Mouse (Mus musculus) liver, postnatal 0 days (tissue): ENCODE results near the gene Cmtm6. TPM values are rescaled to one million over a fixed set of nuclear protein-coding genes. Genes with fewer than 3 reads are reported as not detected.

Experiments used
- ATAC-seq: fragments of 200-750 bp; cut with Nextera tagmentation; 2 replicates; pipeline ENCODE4 v1.8.0; 2017; ENCODE audit warnings: mild to moderate bottlenecking, moderate library complexity
- DNase-seq: peaks from one replicate; pipeline ENCODE4 v3.0.0-alpha.2; 2016
- H3K27ac ChIP-seq: fragments of 300-500 bp; sonication (generic); 2 replicates; pipeline ENCODE4 v1.5.1; 2014; ENCODE audit warnings: antibody characterized with exemption, moderate library complexity, mild to moderate bottlenecking, low read depth
- H3K27me3 ChIP-seq: fragments of 300-500 bp; sonication (generic); 2 replicates; pipeline ENCODE4 v1.6.1; 2014; ENCODE audit warnings: low read length, control low read depth, mixed read lengths; ENCODE audit not compliant: insufficient read depth
- H3K36me3 ChIP-seq: fragments of 300-500 bp; sonication (generic); replicated peaks from 2 replicates; pipeline ENCODE4 v1.6.1; 2014; ENCODE audit warnings: mild to moderate bottlenecking, control low read depth, low read length, moderate library complexity, mixed read lengths; ENCODE audit not compliant: insufficient read depth
- H3K4me1 ChIP-seq: fragments of 300-500 bp; sonication (generic); 2 replicates; pipeline ENCODE4 v1.6.1; 2014; ENCODE audit warnings: antibody characterized with exemption, mild to moderate bottlenecking, control low read depth; ENCODE audit not compliant: insufficient read depth
- H3K4me2 ChIP-seq: fragments of 300-500 bp; sonication (generic); 2 replicates; pipeline ENCODE4 v1.6.1; 2014; ENCODE audit warnings: low read depth, mild to moderate bottlenecking, low read length, moderate library complexity, mixed read lengths
- H3K4me3 ChIP-seq: fragments of 300-500 bp; sonication (generic); 2 replicates; pipeline ENCODE4 v1.5.1; 2014; ENCODE audit warnings: low read depth, low read length
- H3K9ac ChIP-seq: fragments of 300-500 bp; sonication (generic); replicated peaks from 2 replicates; pipeline ENCODE4 v1.6.1; 2014; ENCODE audit warnings: mild to moderate bottlenecking, moderate library complexity
- H3K9me3 ChIP-seq: fragments of 300-500 bp; sonication (generic); 2 replicates; pipeline ENCODE4 v1.6.1; 2016; ENCODE audit warnings: mild to moderate bottlenecking, control low read depth, low read length, mixed read lengths
- CTCF ChIP-seq: sonication (generic); IDR thresholded peaks from 2 replicates; pipeline ENCODE4 v1.5.1; 2016; ENCODE audit warnings: antibody characterized with exemption, low read depth
- EP300 ChIP-seq: IDR thresholded peaks from 2 replicates; pipeline ENCODE4 v1.6.1; 2016; ENCODE audit warnings: antibody characterized with exemption, low read depth, mild to moderate bottlenecking
- WGBS: fragments of 180-500 bp; shearing (Covaris S2); extraction: QIAGEN DNeasy Blood & Tissue Kit; methylation state at CpG from one replicate; pipeline ENCODE4 v1.1.7; 2014; ENCODE audit not compliant: insufficient replicate concordance; 5-methylcytosine and 5-hydroxymethylcytosine counted together
- polyA plus RNA-seq: library from polyadenylated mRNA; unstranded; fragments of >200 nt; fragmentation: Nextera tagmentation; extraction: Ambion mirVana; gene quantifications from 2 replicates; pipeline ENCODE4 v1.2.1, GENCODE M21; 2015

Cmtm6 gene
- polyA plus RNA-seq, 1 experiment from 2014 or later, result 30.1 TPM

- H3K27me3 ChIP-seq, result no peaks in the 10 kb centered on the region
- H3K4me3 ChIP-seq, result no peak overlapping the region
- no peak for DNase-seq
- WGBS, result 68% methylated on average over 5 of the region's 5 CpGs
- H3K4me2 ChIP-seq, result no peak overlapping the region
- no peak overlapping the region for H3K9ac ChIP-seq
- peaks cover 8% of the 10 kb centered on the region for H3K4me1 ChIP-seq
- H3K36me3 ChIP-seq, result no peaks in the 10 kb centered on the region
- TF ChIP-seq CTCF, result no peak
- no peak for TF ChIP-seq EP300
- peak overlapping the region; percentile 52; the same call in 1 of the 2 replicates for H3K27ac ChIP-seq
- 0 out of 2 replicates have a peak, but pooled peaks have one; percentile 8 for ATAC-seq
- H3K9me3 ChIP-seq, result no peaks in the 10 kb centered on the region
Observed at GRCm38 (mm10) chr9:114787134-114787533, 56.2 kb downstream of the Cmtm6 start.

DNA sequence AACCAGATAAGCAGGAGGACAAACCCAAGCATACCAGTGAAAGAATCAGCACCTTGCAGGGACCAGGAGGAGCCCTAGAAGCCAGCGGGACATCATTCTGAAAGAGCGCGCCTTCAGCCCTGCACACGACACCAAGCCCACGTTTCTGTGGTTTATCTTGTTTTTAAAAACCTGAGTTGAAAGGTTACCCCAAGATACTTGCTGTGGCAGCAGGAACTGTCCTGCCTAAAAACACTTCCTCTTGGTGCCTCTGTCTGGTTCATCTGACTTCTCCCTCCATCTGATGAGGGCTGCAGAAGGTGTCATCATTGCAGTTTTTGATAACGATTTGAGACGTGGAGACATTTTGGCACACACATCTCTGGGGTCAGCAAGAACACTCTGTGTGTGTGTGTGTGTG lies 56.8 kb downstream of the Cmtm6 start:
- Histone ChIP-seq H3K9me3 (no peaks in the 10 kb centered on the region), H3K4me3 (no peak overlapping the region), H3K27ac (peak overlapping the region; percentile 52), H3K4me1 (peaks cover 7% of the 10 kb centered on the region), H3K36me3 (no peaks in the 10 kb centered on the region), H3K27me3 (no peaks in the 10 kb centered on the region), H3K9ac (no peak overlapping the region), H3K4me2 (no peak overlapping the region)
- ATAC-seq, result peak; percentile 50
- no peak for DNase-seq
- no peak for TF ChIP-seq CTCF
- no peak for TF ChIP-seq EP300
- WGBS, result 24% methylated on average over 7 of the region's 7 CpGs

DNA sequence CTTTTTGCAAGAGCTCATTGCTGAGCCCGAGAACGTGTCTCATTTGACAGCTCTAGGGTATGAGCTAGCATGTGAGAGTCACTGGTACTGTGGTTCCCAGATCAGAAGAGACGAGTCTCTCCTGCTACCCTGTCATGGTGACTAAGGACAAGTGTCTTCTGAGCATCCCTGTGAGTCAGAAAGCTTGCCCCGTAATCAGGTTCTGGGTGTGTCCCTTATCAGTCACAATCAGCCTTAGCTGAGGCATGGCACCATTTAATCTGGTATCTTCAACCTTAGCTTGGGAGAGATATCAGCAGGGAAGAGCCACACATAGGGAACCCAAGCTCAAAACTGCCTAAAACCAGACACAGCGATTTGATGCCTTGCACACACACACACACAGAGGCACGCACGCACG lies 57.8 kb downstream of the Cmtm6 start:
- 55% methylated on average over 8 of the region's 8 CpGs for WGBS
- H3K27ac ChIP-seq, result no peak overlapping the region
- H3K27me3 ChIP-seq, result no peaks in the 10 kb centered on the region
- no peak for DNase-seq
- no peaks in the 10 kb centered on the region for H3K9me3 ChIP-seq
- no peaks in the 10 kb centered on the region for H3K36me3 ChIP-seq
- H3K4me1 ChIP-seq, result peaks cover 7% of the 10 kb centered on the region
- no peak for ATAC-seq
- no peak overlapping the region for H3K4me2 ChIP-seq
- no peak overlapping the region for H3K9ac ChIP-seq
- no peak for TF ChIP-seq CTCF
- TF ChIP-seq EP300, result no peak
- H3K4me3 ChIP-seq, result no peak overlapping the region

- no peak overlapping the region for H3K27ac ChIP-seq
- ATAC-seq (no peak), DNase-seq (no peak)
- no peaks in the 10 kb centered on the region for H3K9me3 ChIP-seq
- no peak overlapping the region for H3K4me2 ChIP-seq
- no peak for TF ChIP-seq CTCF
- no peak for TF ChIP-seq EP300
- H3K27me3 ChIP-seq, result no peaks in the 10 kb centered on the region
- WGBS, result 33% methylated on average over 7 of the region's 7 CpGs
- H3K9ac ChIP-seq, result no peak overlapping the region
- H3K4me1 ChIP-seq, result peaks cover 10% of the 10 kb centered on the region
- no peak overlapping the region for H3K4me3 ChIP-seq
- peaks cover 3% of the 10 kb centered on the region; the same call in 1 of the 2 replicates for H3K36me3 ChIP-seq
Observed at GRCm38 (mm10) chr9:114789557-114789956, 58.6 kb downstream of the Cmtm6 start.

DNA sequence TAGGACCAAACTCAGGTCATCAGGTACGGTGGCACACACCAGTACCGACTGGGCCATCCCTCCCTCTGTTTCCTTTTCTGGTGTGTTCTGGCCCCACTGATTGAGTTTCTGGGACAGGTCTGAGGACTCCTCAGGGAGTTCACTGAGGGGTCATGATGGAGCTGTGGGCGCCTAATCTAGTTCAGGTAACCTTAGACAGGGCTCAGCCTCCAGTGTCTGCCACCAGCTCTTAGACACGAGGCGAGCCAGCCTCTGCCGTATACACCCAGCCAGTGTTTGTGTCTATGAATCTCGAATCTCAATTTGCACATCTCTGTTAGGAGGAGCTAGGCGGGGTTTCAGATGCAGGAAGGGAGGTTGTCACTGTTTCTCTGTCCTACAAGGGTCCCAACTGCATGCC lies 59.1 kb downstream of the Cmtm6 start:
- Histone ChIP-seq H3K36me3 (peaks cover 4% of the 10 kb centered on the region; the same call in 1 of the 2 replicates), H3K27ac (no peak overlapping the region), H3K9ac (no peak overlapping the region), H3K4me2 (no peak overlapping the region), H3K27me3 (no peaks in the 10 kb centered on the region), H3K4me1 (peaks cover 10% of the 10 kb centered on the region), H3K4me3 (no peak overlapping the region), H3K9me3 (no peaks in the 10 kb centered on the region)
- no peak for ATAC-seq
- 71% methylated on average over 8 of the region's 8 CpGs for WGBS
- no peak for DNase-seq
- TF ChIP-seq CTCF, result no peak
- TF ChIP-seq EP300, result no peak

DNA sequence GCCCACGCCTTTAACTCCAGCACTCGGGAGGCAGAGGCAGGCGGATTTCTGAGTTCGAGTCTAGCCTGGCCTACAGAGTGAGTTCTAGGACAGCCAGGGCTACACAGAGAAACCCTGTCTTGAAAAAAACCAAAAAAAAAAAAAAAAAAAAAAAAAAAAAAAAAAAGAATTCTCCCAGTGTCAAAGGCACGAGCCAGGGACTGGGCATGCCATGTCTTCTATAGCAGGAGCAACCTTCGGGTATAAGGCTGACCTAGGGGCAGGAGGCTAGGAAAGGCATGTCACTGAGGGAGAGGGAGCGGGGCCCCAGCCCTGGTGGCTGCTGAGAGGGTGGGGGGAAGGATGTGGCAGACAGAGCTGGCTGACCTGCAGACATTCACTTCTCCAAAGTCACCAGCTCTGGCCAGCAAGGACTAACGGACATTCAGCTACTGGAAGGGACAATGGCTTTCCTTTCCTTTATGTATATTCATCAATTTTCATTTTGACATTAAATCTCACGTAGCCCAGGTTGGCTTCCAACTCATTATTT lies 62.9 kb downstream of the Cmtm6 start:
- WGBS, result 65% methylated on average over 9 of the region's 9 CpGs
- Histone ChIP-seq H3K9ac (no peak overlapping the region), H3K4me2 (no peak overlapping the region), H3K4me1 (peaks cover 4% of the 10 kb centered on the region; the same call in 1 of the 2 replicates), H3K27me3 (no peaks in the 10 kb centered on the region), H3K9me3 (no peaks in the 10 kb centered on the region), H3K27ac (no peak overlapping the region), H3K36me3 (peaks cover 8% of the 10 kb centered on the region; the same call in 1 of the 2 replicates), H3K4me3 (no peak overlapping the region)
- DNase-seq (no peak), ATAC-seq (no peak)
- TF ChIP-seq CTCF (no peak), EP300 (no peak)
